Mouse (Mus musculus) CH12.LX (cell line): ENCODE results near the gene Gba2.

Experiments
- CTCF ChIP-seq, 2 experiments: IDR thresholded peaks in 1 of 2; conservative IDR thresholded peaks in 1 of 2; 2 replicates each; pipeline ENCODE4 v1.5.1; 2011 to 2012; ENCODE audit warnings: low read depth in 2 of 2, low read length in 2 of 2, improper control_type of control experiment in 1 of 2, inconsistent platforms in 1 of 2, mild to moderate bottlenecking in 1 of 2, moderate library complexity in 1 of 2
- ELF1 ChIP-seq: IDR thresholded peaks from 2 replicates; pipeline ENCODE4 v1.6.1; 2014; ENCODE audit warnings: low read depth, mild to moderate bottlenecking, inconsistent platforms, low read length, improper control_type of control experiment
- RAD21 ChIP-seq: IDR thresholded peaks from 2 replicates; pipeline ENCODE4 v1.6.1; 2011; ENCODE audit warnings: low read depth, mild to moderate bottlenecking, low read length, improper control_type of control experiment, moderate library complexity

DNA sequence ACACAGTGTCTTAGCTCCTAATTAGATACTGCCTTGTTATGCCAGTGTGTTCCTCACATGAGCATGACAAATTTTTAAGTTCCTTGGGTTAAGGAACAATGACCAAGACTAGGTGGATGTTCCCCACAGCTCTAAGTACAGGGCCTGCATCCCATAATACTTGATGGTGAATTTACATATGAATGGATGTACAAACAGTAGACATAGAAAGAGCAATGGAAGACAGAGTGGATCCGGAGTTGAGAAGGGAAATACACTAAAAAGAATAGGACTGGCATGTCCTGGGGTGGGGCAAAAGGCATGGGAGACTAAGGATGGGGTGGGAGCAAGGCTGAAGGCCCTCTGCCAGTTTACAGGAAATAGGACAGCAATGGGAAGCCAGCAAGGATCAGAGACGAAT, 3.3 kb downstream of the Gba2 start:
- TF ChIP-seq RAD21 (no peak), ELF1 (no peak), CTCF (conservative IDR thresholded peaks at IDR 0.05 in 1 of 2, IDR thresholded peaks at IDR 0.05 in 1 of 2; ENCODE audit: low read depth in 2 of 2, low read length in 2 of 2) (no peak)
